Mouse (Mus musculus): ENCODE results near the gene Plekhm1.

Gene Plekhm1

GRCm38 (mm10) chr11:103359841-103360641, 52.4 kb downstream of the Plekhm1 start:
- peak; percentile 92 for DNase-seq

- peak; percentile 85 for DNase-seq
Measured at GRCm38 (mm10) chr11:103359122-103359521, 53.4 kb downstream of the Plekhm1 start.

GRCm38 (mm10) chr11:103358316-103358715, 54.2 kb downstream of the Plekhm1 start:
- DNase-seq = peak; percentile 49

GRCm38 (mm10) chr11:103357710-103358109, 54.8 kb downstream of the Plekhm1 start:
- no peak for DNase-seq

- no peak for DNase-seq
Measured at GRCm38 (mm10) chr11:103356938-103357670, 55.4 kb downstream of the Plekhm1 start.

- DNase-seq = no peak
Measured at GRCm38 (mm10) chr11:103356032-103356571, 56.4 kb downstream of the Plekhm1 start.

- no peak for DNase-seq
Measured at GRCm38 (mm10) chr11:103355251-103355650, 57.2 kb downstream of the Plekhm1 start.

- no peak for DNase-seq
Measured at GRCm38 (mm10) chr11:103354033-103354432, 58.5 kb downstream of the Plekhm1 start.

GRCm38 (mm10) chr11:103352239-103352814, 60.2 kb downstream of the Plekhm1 start:
- no peak for DNase-seq

GRCm38 (mm10) chr11:103350711-103351315, 61.7 kb downstream of the Plekhm1 start:
- no peak for DNase-seq

GRCm38 (mm10) chr11:103349699-103350098, 62.8 kb downstream of the Plekhm1 start:
- no peak for DNase-seq

- peak; percentile 83 for DNase-seq
Measured at GRCm38 (mm10) chr11:103346657-103347056, 65.8 kb downstream of the Plekhm1 start.

GRCm38 (mm10) chr11:103346236-103346635, 66.3 kb downstream of the Plekhm1 start:
- DNase-seq = peak; percentile 28

- DNase-seq = no peak
Measured at GRCm38 (mm10) chr11:103345408-103346091, 66.9 kb downstream of the Plekhm1 start.

GRCm38 (mm10) chr11:103344494-103345332, 67.8 kb downstream of the Plekhm1 start:
- DNase-seq = peak; percentile 55

- DNase-seq = no peak
Measured at GRCm38 (mm10) chr11:103343881-103344280, 68.6 kb downstream of the Plekhm1 start.

- no peak for DNase-seq
Measured at GRCm38 (mm10) chr11:103343063-103343462, 69.4 kb downstream of the Plekhm1 start.

GRCm38 (mm10) chr11:103340677-103341076, 71.8 kb downstream of the Plekhm1 start:
- no peak for DNase-seq

- DNase-seq = no peak
Measured at GRCm38 (mm10) chr11:103340130-103340529, 72.4 kb downstream of the Plekhm1 start.

GRCm38 (mm10) chr11:103339414-103340119, 72.9 kb downstream of the Plekhm1 start:
- DNase-seq = no peak

GRCm38 (mm10) chr11:103338671-103339070, 73.8 kb downstream of the Plekhm1 start:
- DNase-seq = no peak
